Mouse (Mus musculus) E14TG2a.4 (cell line): Measurements from ENCODE around the gene Vps13d.

Source experiments
- CTCF ChIP-seq: conservative IDR thresholded peaks from 2 replicates; pipeline ENCODE4 v1.5.1; 2014; ENCODE audit warnings: low read length
- NANOG ChIP-seq: IDR thresholded peaks from 2 replicates; pipeline ENCODE4 v1.6.1; 2014; ENCODE audit warnings: borderline replicate concordance, low read length, mixed read lengths
- POU5F1 ChIP-seq: IDR thresholded peaks from 2 replicates; pipeline ENCODE4 v1.6.1; 2014; ENCODE audit warnings: low read length, borderline replicate concordance

GRCm38 (mm10) chr4:145086509-145086908 lies 108.3 kb downstream of the Vps13d start:
- TF ChIP-seq CTCF, result no peak
- no peak for TF ChIP-seq POU5F1
- no peak for TF ChIP-seq NANOG
